Mouse (Mus musculus): Measurements from ENCODE around the gene Gm20661. TPM values are rescaled to one million over a fixed set of nuclear protein-coding genes. Genes with fewer than 3 reads are reported as not detected.
A peak's percentile ranks its signal among the peaks of the same experiment; 100 is the strongest.

Gm20661 gene
- polyA plus RNA-seq, 1 experiment from 2014 or later, result 0.66 TPM

GRCm38 (mm10) chr9:107967437-107967836, 15.4 kb upstream of the Gm20661 start:
- ATAC-seq (ENCODE audit: insufficient read depth), result no peak
- H3K4me3 ChIP-seq (replicated peaks), result no peak overlapping the region
- no peak overlapping the region for H3K4me2 ChIP-seq
- H3K4me1 ChIP-seq (replicated peaks), result peaks cover 57% of the 10 kb centered on the region
- no peaks in the 10 kb centered on the region for H3K9me3 ChIP-seq (replicated peaks)
- H3K27me3 ChIP-seq, result no peaks in the 10 kb centered on the region
- H3K27ac ChIP-seq (replicated peaks), result peak overlapping the region; percentile 43
- peaks cover 80% of the 10 kb centered on the region for H3K36me3 ChIP-seq (replicated peaks)
- WGBS (ENCODE audit: insufficient replicate concordance), result 83% methylated on average over 6 of the region's 6 CpGs
- no peak overlapping the region for H3K9ac ChIP-seq

- no peak overlapping the region for H3K9ac ChIP-seq
- H3K36me3 ChIP-seq (replicated peaks), result peaks cover 69% of the 10 kb centered on the region
- WGBS (ENCODE audit: insufficient replicate concordance), result 81% methylated on average over 7 of the region's 7 CpGs
- ATAC-seq (ENCODE audit: insufficient read depth), result no peak
- H3K4me2 ChIP-seq, result no peak overlapping the region
- H3K27me3 ChIP-seq, result no peaks in the 10 kb centered on the region
- H3K4me1 ChIP-seq (replicated peaks), result peaks cover 62% of the 10 kb centered on the region
- H3K4me3 ChIP-seq (replicated peaks), result no peak overlapping the region
- no peaks in the 10 kb centered on the region for H3K9me3 ChIP-seq (replicated peaks)
- H3K27ac ChIP-seq (replicated peaks), result peak overlapping the region; percentile 43; the same call in 1 of the 2 replicates
These were observed 14.3 kb upstream of the Gm20661 start for GRCm38 (mm10) chr9:107968531-107968930.

GRCm38 (mm10) chr9:107970311-107970710, 12.5 kb upstream of the Gm20661 start:
- WGBS (ENCODE audit: insufficient replicate concordance), result 84% methylated on average over 5 of the region's 5 CpGs
- Histone ChIP-seq H3K27ac (replicated peaks) (peak overlapping the region; percentile 98), H3K9me3 (replicated peaks) (no peaks in the 10 kb centered on the region), H3K4me3 (replicated peaks) (no peak overlapping the region), H3K4me2 (no peak overlapping the region), H3K27me3 (no peaks in the 10 kb centered on the region), H3K9ac (no peak overlapping the region), H3K36me3 (replicated peaks) (peaks cover 54% of the 10 kb centered on the region), H3K4me1 (replicated peaks) (peaks cover 68% of the 10 kb centered on the region)
- ATAC-seq (ENCODE audit: insufficient read depth), result no peak

GRCm38 (mm10) chr9:107971690-107972541, 10.9 kb upstream of the Gm20661 start:
- Histone ChIP-seq H3K4me1 (replicated peaks) (peaks cover 75% of the 10 kb centered on the region), H3K36me3 (replicated peaks) (peaks cover 49% of the 10 kb centered on the region), H3K27ac (replicated peaks) (peak overlapping the region; percentile 98), H3K4me3 (replicated peaks) (peak overlapping the region; percentile 7; the same call in 1 of the 2 replicates), H3K9ac (peak overlapping the region; percentile 43), H3K27me3 (no peaks in the 10 kb centered on the region), H3K4me2 (peak overlapping the region; percentile 54), H3K9me3 (replicated peaks) (no peaks in the 10 kb centered on the region)
- 11% methylated on average over 8 of the region's 8 CpGs for WGBS (ENCODE audit: insufficient replicate concordance)
- peak; percentile 81 for ATAC-seq (ENCODE audit: insufficient read depth)

- H3K4me3 ChIP-seq (replicated peaks), result peak overlapping the region; percentile 68
- H3K4me1 ChIP-seq (replicated peaks), result peaks cover 89% of the 10 kb centered on the region
- peak overlapping the region; percentile 84 for H3K4me2 ChIP-seq
These were observed 8.2 kb upstream of the Gm20661 start for GRCm38 (mm10) chr9:107974491-107975171.

GRCm38 (mm10) chr9:107975399-107976386, 7.2 kb upstream of the Gm20661 start, which contains the start of gene Uba7:
Gene Uba7, plus strand, starts transcription at chr9:107975505.
- peak within 1 kb of the TSS; percentile 80 for H3K9ac ChIP-seq
- H3K4me3 ChIP-seq (replicated peaks), result peak within 1 kb of the TSS; percentile 68
- no peaks in the 10 kb centered on the region for H3K27me3 ChIP-seq
- H3K27ac ChIP-seq (replicated peaks), result peak within 1 kb of the TSS; percentile 98
- peaks cover 53% of the 10 kb centered on the region for H3K36me3 ChIP-seq (replicated peaks)
- H3K9me3 ChIP-seq (replicated peaks), result no peaks in the 10 kb centered on the region
- H3K4me2 ChIP-seq, result peak within 1 kb of the TSS; percentile 84
- WGBS (ENCODE audit: insufficient replicate concordance), result 40% methylated on average over 12 of the region's 12 CpGs
- H3K4me1 ChIP-seq (replicated peaks), result peaks cover 94% of the 10 kb centered on the region
- ATAC-seq (ENCODE audit: insufficient read depth), result peak; percentile 82

More at GRCm38 (mm10) chr9:107974491-107975171, 8.2 kb upstream of the Gm20661 start:
- ATAC-seq (ENCODE audit: insufficient read depth), result peak; percentile 78
- Histone ChIP-seq H3K27me3 (no peaks in the 10 kb centered on the region), H3K27ac (replicated peaks) (peak overlapping the region; percentile 98), H3K9ac (peak overlapping the region; percentile 80), H3K9me3 (replicated peaks) (no peaks in the 10 kb centered on the region), H3K36me3 (replicated peaks) (peaks cover 52% of the 10 kb centered on the region)
- 16% methylated on average over 10 of the region's 10 CpGs for WGBS (ENCODE audit: insufficient replicate concordance)

GRCm38 (mm10) chr9:107978815-107979214, 4.0 kb upstream of the Gm20661 start:
- H3K4me3 ChIP-seq (replicated peaks), result no peak overlapping the region
- no peaks in the 10 kb centered on the region for H3K27me3 ChIP-seq
- peaks cover 77% of the 10 kb centered on the region for H3K36me3 ChIP-seq (replicated peaks)
- peaks cover 94% of the 10 kb centered on the region for H3K4me1 ChIP-seq (replicated peaks)
- H3K4me2 ChIP-seq, result no peak overlapping the region
- H3K9ac ChIP-seq, result no peak overlapping the region
- no peaks in the 10 kb centered on the region for H3K9me3 ChIP-seq (replicated peaks)
- ATAC-seq (ENCODE audit: insufficient read depth), result no peak
- 92% methylated on average over 12 of the region's 12 CpGs for WGBS (ENCODE audit: insufficient replicate concordance)
- peak overlapping the region; percentile 97; the same call in 1 of the 2 replicates for H3K27ac ChIP-seq (replicated peaks)

GRCm38 (mm10) chr9:107981684-107982605, 913 bp upstream of the Gm20661 start:
- peak overlapping the region; percentile 97 for H3K27ac ChIP-seq (replicated peaks)
- H3K9me3 ChIP-seq (replicated peaks), result no peaks in the 10 kb centered on the region
- peak overlapping the region; percentile 82 for H3K9ac ChIP-seq
- H3K27me3 ChIP-seq, result no peaks in the 10 kb centered on the region
- peak overlapping the region; percentile 92 for H3K4me2 ChIP-seq
- H3K4me3 ChIP-seq (replicated peaks), result peak overlapping the region; percentile 84
- no peak for ATAC-seq (ENCODE audit: insufficient read depth)
- peaks cover 77% of the 10 kb centered on the region for H3K36me3 ChIP-seq (replicated peaks)
- WGBS (ENCODE audit: insufficient replicate concordance), result 26% methylated on average over 7 of the region's 7 CpGs
- H3K4me1 ChIP-seq (replicated peaks), result peaks cover 97% of the 10 kb centered on the region

- no peak for ATAC-seq (ENCODE audit: insufficient read depth)
- peaks cover 62% of the 10 kb centered on the region for H3K36me3 ChIP-seq (replicated peaks)
- peak overlapping the region; percentile 82 for H3K9ac ChIP-seq
- peak overlapping the region; percentile 84 for H3K4me3 ChIP-seq (replicated peaks)
- 15% methylated on average over 4 of the region's 4 CpGs for WGBS (ENCODE audit: insufficient replicate concordance)
- H3K4me2 ChIP-seq, result peak overlapping the region; percentile 92
- H3K9me3 ChIP-seq (replicated peaks), result no peaks in the 10 kb centered on the region
- H3K27me3 ChIP-seq, result no peaks in the 10 kb centered on the region
- H3K27ac ChIP-seq (replicated peaks), result peak overlapping the region; percentile 97
- peaks cover 92% of the 10 kb centered on the region for H3K4me1 ChIP-seq (replicated peaks)
These were observed 598 bp downstream of the Gm20661 start for GRCm38 (mm10) chr9:107983421-107983890.
